In genomic region chr1:63457801-63458519, GRCm38 (mm10) we compare ENCODE assay signal across 14 mouse cellular contexts. TPM values are rescaled to one million over a fixed set of nuclear protein-coding genes. Genes with fewer than 3 reads are reported as not detected.
DNase-seq lines count a peak whose midpoint lies in the region; ATAC-seq and TF ChIP-seq lines count a peak whose summit lies in the region.
"Had no signal": no experiment of that assay in that cellular context is flagged by ENCODE, and none has a peak within 500 bp of the region (broad histone marks: within the 10 kb centered on the region; RNA-seq: fewer than 3 reads in every experiment).

No protein-coding gene starts in this region.

- H3K27me3 ChIP-seq in stomach, embryonic 14.5 days (ENCODE audit: control insufficient read depth, insufficient read depth, low read length), result no peaks in the 10 kb centered on the region
- H3K27me3 ChIP-seq in stomach, postnatal 0 days (ENCODE audit: control insufficient read depth, insufficient read depth, low read length), result no peaks in the 10 kb centered on the region
- H3K27me3 ChIP-seq in kidney, embryonic 15.5 days, result no peaks in the 10 kb centered on the region
- H3K27me3 ChIP-seq: midbrain, embryonic 12.5 days; neural tube, embryonic 15.5 days had no signal

- ATAC-seq in frontal cortex, adult (ENCODE audit: low TSS enrichment), result peak; percentile 69
- ATAC-seq in stomach, embryonic 14.5 days (ENCODE audit: insufficient number of reproducible peaks, insufficient read depth, low FRiP score, low read depth), result 0 out of 2 replicates have a peak, but pooled peaks have one; percentile 37
- no peak for ATAC-seq in stomach, postnatal 0 days (ENCODE audit: low FRiP score, low TSS enrichment)
- ATAC-seq in kidney, embryonic 15.5 days (replicated peaks; ENCODE audit: low FRiP score), result no peak
- ATAC-seq: inflammation-experienced regulatory T-cells, adult 6 months had no signal

- no peak overlapping the region for H3K27ac ChIP-seq in stomach, embryonic 14.5 days (ENCODE audit: low read length)
- no peak overlapping the region for H3K27ac ChIP-seq in stomach, postnatal 0 days (replicated peaks)
- H3K27ac ChIP-seq in kidney, embryonic 15.5 days, result no peak overlapping the region
- H3K27ac ChIP-seq: midbrain, embryonic 12.5 days; neural tube, embryonic 15.5 days had no signal

- H3K9ac ChIP-seq in stomach, embryonic 14.5 days (replicated peaks; ENCODE audit: low read depth, low read length), result no peak overlapping the region
- no peak overlapping the region for H3K9ac ChIP-seq in stomach, postnatal 0 days (ENCODE audit: low read length)
- H3K9ac ChIP-seq in kidney, embryonic 15.5 days, result no peak overlapping the region
- H3K9ac ChIP-seq: midbrain, embryonic 12.5 days; neural tube, embryonic 15.5 days had no signal

- TF ChIP-seq CTCF in stomach, postnatal 0 days (IDR thresholded peaks at IDR 0.05; ENCODE audit: low read depth), result no peak

- WGBS in stomach, embryonic 14.5 days, result 71% methylated on average over 8 of the region's 8 CpGs
- WGBS in stomach, postnatal 0 days, result 75% methylated on average over 8 of the region's 8 CpGs
- WGBS in kidney, embryonic 15.5 days, result 74% methylated on average over 8 of the region's 8 CpGs

- no peak overlapping the region for H3K4me3 ChIP-seq in stomach, embryonic 14.5 days (ENCODE audit: low read depth, low read length)
- no peak overlapping the region for H3K4me3 ChIP-seq in stomach, postnatal 0 days (ENCODE audit: low read depth, low read length)
- no peak overlapping the region for H3K4me3 ChIP-seq in kidney, embryonic 15.5 days (replicated peaks)
- H3K4me3 ChIP-seq: midbrain, embryonic 12.5 days; neural tube, embryonic 15.5 days had no signal

- no peak overlapping the region for H3K4me2 ChIP-seq in stomach, embryonic 14.5 days (replicated peaks; ENCODE audit: low read depth, low read length)
- H3K4me2 ChIP-seq in stomach, postnatal 0 days (replicated peaks; ENCODE audit: low read depth), result no peak overlapping the region
- no peak overlapping the region for H3K4me2 ChIP-seq in kidney, embryonic 15.5 days
- H3K4me2 ChIP-seq: heart, embryonic 11.5 days; midbrain, embryonic 12.5 days; neural tube, embryonic 15.5 days had no signal

- no peaks in the 10 kb centered on the region for H3K4me1 ChIP-seq in stomach, embryonic 14.5 days (ENCODE audit: control insufficient read depth, insufficient read depth, low read length)
- H3K4me1 ChIP-seq in stomach, postnatal 0 days (replicated peaks; ENCODE audit: control insufficient read depth, insufficient read depth), result no peaks in the 10 kb centered on the region
- H3K4me1 ChIP-seq in kidney, embryonic 15.5 days, result peaks cover 4% of the 10 kb centered on the region; the same call in 1 of the 2 replicates

- TF ChIP-seq EP300 in stomach, postnatal 0 days (optimal IDR thresholded peaks at IDR 0.05), result no peak

- no peak for DNase-seq in frontal cortex, postnatal 14 days (ENCODE audit: low spot score in 2 of 2)
- DNase-seq in stomach, postnatal 0 days (ENCODE audit: low spot score), result no peak
- peak; percentile 72 to 73 for DNase-seq in cerebellum, postnatal 36 days
- peak; percentile 51 for DNase-seq in telencephalon, adult 2 months (ENCODE audit: low read depth, low spot score)
- no peak for DNase-seq in right cerebral cortex, adult 18-20 months
- DNase-seq: adrenal gland, postnatal 25 days; thymus, postnatal 25 days had no signal

- no peaks in the 10 kb centered on the region for H3K36me3 ChIP-seq in stomach, embryonic 14.5 days (ENCODE audit: control insufficient read depth, insufficient read depth, low read length)
- no peaks in the 10 kb centered on the region for H3K36me3 ChIP-seq in stomach, postnatal 0 days (ENCODE audit: control insufficient read depth, insufficient read depth, low read length)
- H3K36me3 ChIP-seq in kidney, embryonic 15.5 days, result no peaks in the 10 kb centered on the region
- H3K36me3 ChIP-seq: midbrain, embryonic 12.5 days; neural tube, embryonic 15.5 days had no signal

- no peaks in the 10 kb centered on the region for H3K9me3 ChIP-seq in stomach, embryonic 14.5 days (ENCODE audit: control insufficient read depth, low read depth, low read length)
- H3K9me3 ChIP-seq in stomach, postnatal 0 days (ENCODE audit: control insufficient read depth, low read length), result no peaks in the 10 kb centered on the region
- H3K9me3 ChIP-seq in kidney, embryonic 15.5 days (replicated peaks), result no peaks in the 10 kb centered on the region
- H3K9me3 ChIP-seq: midbrain, embryonic 12.5 days; neural tube, embryonic 15.5 days had no signal

RNA-seq across cellular contexts. Expression of gene Adam23, which starts 12.3 kb away (rescaled TPM):
- polyA plus RNA-seq in stomach, embryonic 14.5 days (2014; fragmentation: Nextera tagmentation; extraction: Ambion mirVana), result 5.4 and 6.0 TPM in 2 replicates
- 2.6 and 3.1 TPM in 2 replicates for polyA plus RNA-seq in stomach, postnatal 0 days (2015; fragmentation: Nextera tagmentation; extraction: Ambion mirVana)
- 1.2 and 2.1 TPM in 2 replicates for polyA plus RNA-seq in kidney, embryonic 15.5 days (2015; fragmentation: Nextera tagmentation; extraction: Ambion mirVana)

Comparison
In these comparisons a context has a peak if more than half of its experiments do, and no peak if none do; other contexts are left out.
1. ATAC-seq: peak in frontal cortex, adult (single experiment) and stomach, embryonic 14.5 days (single experiment); none in stomach, postnatal 0 days (single experiment) and kidney, embryonic 15.5 days (single experiment).
2. DNase-seq: peak in cerebellum, postnatal 36 days (2 of 2) and telencephalon, adult 2 months (single experiment); none in frontal cortex, postnatal 14 days (0 of 2), stomach, postnatal 0 days (single experiment) and right cerebral cortex, adult 18-20 months (single experiment).